Mouse (Mus musculus) layer of hippocampus, adult 2 months (tissue): ENCODE data around the gene Shisa6. TPM values are rescaled to one million over a fixed set of nuclear protein-coding genes. Genes with fewer than 3 reads are reported as not detected.

ENCODE experiments used
- DNase-seq, 2 experiments: peaks; one replicate each; pipeline ENCODE4 v3.0.0; 2022; ENCODE audit warnings: low spot score in 2 of 2
- H3K27ac ChIP-seq: fragments of 200-600 bp; 2 replicates; pipeline ENCODE4 v1.8.1; 2022
- H3K4me3 ChIP-seq: fragments of 200-600 bp; 2 replicates; pipeline ENCODE4 v1.8.1; 2022; ENCODE audit warnings: mild to moderate bottlenecking
- CTCF ChIP-seq: fragments of 200-600 bp; conservative IDR thresholded peaks from 2 replicates; pipeline ENCODE4 v1.8.1; 2022; ENCODE audit warnings: antibody characterized with exemption, mild to moderate bottlenecking, moderate library complexity
- total RNA-seq, 2 experiments: library from RNA; stranded (reverse); gene quantifications; 2 replicates each; pipeline ENCODE4 v1.2.3; 2021

Gene Shisa6
- total RNA-seq, 2 experiments from 2014 or later, result 193 to 194 TPM

DNA sequence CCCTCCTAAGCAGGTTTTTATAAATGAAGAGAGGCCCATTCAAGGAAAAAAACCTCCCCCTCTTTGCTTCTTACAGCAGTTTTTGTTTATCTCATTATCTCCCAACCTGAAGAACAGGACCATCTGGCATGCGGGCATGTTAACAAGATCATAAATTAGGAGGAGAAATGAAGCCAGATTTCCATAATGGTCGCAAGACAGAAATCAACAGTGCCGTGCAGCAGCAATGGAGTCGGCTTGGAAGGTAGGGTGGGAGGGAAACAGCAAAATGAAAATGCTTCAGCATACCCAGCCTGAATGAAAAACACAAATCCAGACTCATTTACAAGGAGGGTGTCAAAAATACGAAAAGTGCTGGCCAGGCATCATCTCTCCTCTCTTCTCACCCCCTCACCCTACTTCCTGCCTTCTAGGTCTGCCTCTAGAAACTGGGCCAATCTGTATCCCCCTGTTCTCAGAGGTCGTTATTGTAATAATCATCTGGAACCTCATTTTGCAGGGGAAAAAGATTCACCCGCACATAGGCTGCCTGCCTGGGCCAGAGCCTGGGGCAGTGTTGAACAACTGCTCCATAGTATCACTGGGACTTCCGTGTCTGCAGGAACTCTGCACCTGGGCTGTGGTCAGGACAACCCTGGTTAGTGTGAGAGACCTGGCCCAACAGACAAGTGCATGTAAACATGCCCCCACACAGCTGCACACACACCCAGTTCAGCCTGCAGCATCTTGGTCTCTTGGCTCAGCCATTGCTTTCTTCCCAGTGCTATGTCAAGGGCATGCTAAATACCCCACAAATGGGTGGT lies 251.7 kb downstream of the Shisa6 start:
- Histone ChIP-seq H3K27ac (peak overlapping the region; percentile 82), H3K4me3 (no peak overlapping the region)
- no peak for TF ChIP-seq CTCF
- DNase-seq, result peak; percentile 24 to 67

DNA sequence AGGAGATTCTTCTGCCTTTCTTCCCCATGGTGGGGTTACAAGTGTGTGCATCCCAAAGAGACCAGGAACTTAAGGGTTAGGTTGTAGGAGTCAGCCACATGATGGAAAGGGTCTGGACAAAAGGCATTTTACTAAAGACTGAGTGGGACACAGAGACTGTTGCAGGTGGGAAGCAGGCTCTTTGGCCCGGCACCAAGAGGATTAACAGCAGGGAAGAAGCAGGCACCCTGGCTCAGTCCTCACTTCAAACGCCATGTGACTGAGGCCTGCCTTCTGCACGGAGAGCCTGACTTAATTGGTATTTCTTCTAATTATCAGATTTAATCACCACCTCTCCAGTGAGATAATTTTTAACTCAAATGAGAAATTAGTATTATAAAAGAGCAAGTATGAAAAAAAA lies 258.7 kb downstream of the Shisa6 start:
- TF ChIP-seq CTCF, result no peak
- DNase-seq, result no peak
- H3K27ac ChIP-seq, result peak overlapping the region; percentile 36; the same call in 1 of the 2 replicates
- H3K4me3 ChIP-seq, result no peak overlapping the region

DNA sequence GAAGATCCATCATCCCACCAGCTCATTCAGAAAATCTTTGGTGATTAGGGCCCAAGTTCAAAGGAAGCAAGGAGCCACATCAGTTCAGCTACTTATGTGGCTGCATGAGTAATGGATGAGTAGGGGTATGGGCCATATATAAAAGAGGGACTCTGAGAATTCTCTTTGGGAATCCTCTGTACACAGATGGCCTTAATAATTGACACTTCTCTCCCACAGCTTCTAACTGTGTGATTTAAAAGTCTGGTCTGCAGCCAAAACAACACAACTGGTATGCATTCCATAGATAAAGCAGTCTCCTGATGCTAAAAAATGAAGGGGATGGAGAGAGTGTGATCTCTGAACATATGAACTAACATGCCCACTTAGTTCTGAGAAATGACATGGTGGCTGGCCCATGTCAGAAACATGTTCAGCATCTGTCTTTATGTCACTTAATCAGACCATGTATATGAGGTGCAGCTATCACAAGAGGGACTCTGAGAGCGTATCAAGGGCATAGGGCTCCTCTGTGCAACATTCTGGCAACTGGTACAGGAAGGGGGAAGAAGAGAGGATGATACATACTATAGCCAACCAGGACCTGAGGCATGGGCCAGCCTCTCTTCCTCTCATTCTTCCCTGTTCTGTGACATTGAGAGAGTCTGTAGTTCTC lies 260.3 kb downstream of the Shisa6 start:
- no peak overlapping the region for H3K4me3 ChIP-seq
- TF ChIP-seq CTCF, result no peak
- H3K27ac ChIP-seq, result peak overlapping the region; percentile 61
- DNase-seq, result no peak

GRCm38 (mm10) chr11:66260205-66260604 lies 265.6 kb downstream of the Shisa6 start:
- H3K27ac ChIP-seq, result no peak overlapping the region
- H3K4me3 ChIP-seq, result no peak overlapping the region
- DNase-seq, result no peak
- no peak for TF ChIP-seq CTCF

DNA sequence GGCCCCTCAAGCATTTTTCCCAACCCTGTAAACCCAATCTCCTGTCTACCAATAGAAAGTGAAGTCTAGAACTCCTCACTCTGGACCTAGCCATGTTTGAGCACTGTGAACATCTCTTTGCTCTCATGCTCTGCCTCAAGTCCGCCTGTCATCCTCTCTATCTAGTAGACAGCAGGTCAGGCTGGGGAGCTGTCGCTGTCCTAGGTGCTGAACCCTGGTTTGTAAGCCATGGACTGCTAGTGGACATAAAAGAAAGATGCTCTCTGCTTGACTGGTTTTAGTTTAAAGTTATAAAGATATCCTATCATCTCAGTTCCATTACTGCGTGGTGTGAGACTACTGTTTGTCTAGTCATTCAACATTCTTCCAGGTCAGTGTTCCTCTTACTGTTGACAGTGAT lies 266.9 kb downstream of the Shisa6 start:
- Histone ChIP-seq H3K27ac (peak overlapping the region; percentile 69), H3K4me3 (no peak overlapping the region)
- DNase-seq, result no peak
- TF ChIP-seq CTCF, result no peak

DNA sequence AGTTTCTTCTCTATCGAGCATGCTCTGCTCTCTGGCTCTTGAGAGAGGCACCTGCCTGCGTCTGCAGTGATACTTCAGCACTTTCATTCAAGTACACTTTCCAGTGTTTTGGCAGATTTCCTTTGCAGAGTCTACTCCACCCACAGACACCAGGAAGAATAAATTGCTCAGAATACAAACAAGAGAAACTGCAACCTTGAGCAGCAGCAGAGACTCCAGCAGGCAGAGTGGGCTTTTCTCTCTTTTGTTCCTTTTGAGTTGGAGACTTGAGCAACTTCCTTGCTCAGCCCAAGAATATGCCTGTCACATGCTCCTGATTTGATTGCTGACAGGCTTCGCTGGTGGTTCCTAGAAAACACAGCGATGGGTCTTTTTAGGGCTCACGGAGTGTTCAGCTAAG lies 278.6 kb downstream of the Shisa6 start:
- Histone ChIP-seq H3K27ac (peak overlapping the region; percentile 40), H3K4me3 (no peak overlapping the region)
- no peak for TF ChIP-seq CTCF
- no peak for DNase-seq

- no peak for DNase-seq
- peak; percentile 42 for TF ChIP-seq CTCF
- no peak overlapping the region for H3K4me3 ChIP-seq
- peak overlapping the region; percentile 72; the same call in 1 of the 2 replicates for H3K27ac ChIP-seq
These were observed 289.2 kb downstream of the Shisa6 start for GRCm38 (mm10) chr11:66236557-66236956.

- H3K4me3 ChIP-seq, result no peak overlapping the region
- TF ChIP-seq CTCF, result peak; percentile 13; the same call in 1 of the 2 replicates
These were observed 292.9 kb downstream of the Shisa6 start for GRCm38 (mm10) chr11:66232891-66233290.

DNA sequence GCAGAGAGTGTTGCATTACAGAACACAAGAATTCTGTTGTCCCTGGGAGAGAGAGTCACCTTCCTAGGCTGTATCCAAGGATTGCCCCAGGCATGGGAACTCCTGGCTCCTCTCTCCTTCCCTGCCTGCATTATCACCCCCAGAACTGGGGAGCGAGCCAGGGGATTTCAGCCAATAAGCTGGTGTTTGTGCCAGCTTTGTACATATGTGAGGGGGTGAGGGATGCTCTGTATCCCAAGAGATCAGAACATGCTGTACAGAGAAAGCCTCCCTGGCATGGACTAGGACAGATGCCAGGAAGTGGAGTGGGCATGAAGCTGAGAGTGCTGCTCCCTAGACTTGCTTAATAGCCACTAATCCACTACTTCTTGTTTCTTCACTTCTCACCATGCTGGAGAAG lies 303.6 kb downstream of the Shisa6 start:
- peak; percentile 90 for DNase-seq
- TF ChIP-seq CTCF, result no peak
- Histone ChIP-seq H3K4me3 (no peak overlapping the region), H3K27ac (peak overlapping the region; percentile 91)

More at GRCm38 (mm10) chr11:66232891-66233290, 292.9 kb downstream of the Shisa6 start:
- H3K27ac ChIP-seq, result peak overlapping the region; percentile 72
- no peak for DNase-seq

GRCm38 (mm10) chr11:66218469-66218868 lies 307.3 kb downstream of the Shisa6 start:
- peak in 1 of 2 experiments; percentile 9 for DNase-seq
- Histone ChIP-seq H3K4me3 (no peak overlapping the region), H3K27ac (peak overlapping the region; percentile 78)
- peak; percentile 41 for TF ChIP-seq CTCF

GRCm38 (mm10) chr11:66188627-66189287 lies 337.0 kb downstream of the Shisa6 start:
- Histone ChIP-seq H3K4me3 (no peak overlapping the region), H3K27ac (peak overlapping the region; percentile 85)
- peak; percentile 54 to 56 for DNase-seq
- peak; percentile 44 for TF ChIP-seq CTCF

GRCm38 (mm10) chr11:66188146-66188545 lies 337.6 kb downstream of the Shisa6 start:
- H3K4me3 ChIP-seq, result no peak overlapping the region
- DNase-seq, result peak; percentile 68 to 71
- H3K27ac ChIP-seq, result peak overlapping the region; percentile 85
- no peak for TF ChIP-seq CTCF

- H3K4me3 ChIP-seq, result no peak overlapping the region
- peak in 1 of 2 experiments; percentile 58 for DNase-seq
- H3K27ac ChIP-seq, result peak overlapping the region; percentile 74
- TF ChIP-seq CTCF, result no peak
These were observed 348.0 kb downstream of the Shisa6 start for GRCm38 (mm10) chr11:66177781-66178180.
